Mouse (Mus musculus): ENCODE measurements around the gene Kif26b. TPM values are rescaled to one million over a fixed set of nuclear protein-coding genes. Genes with fewer than 3 reads are reported as not detected.

Kif26b gene
- under 1 TPM; 0.05 to 0.28 TPM for polyA plus RNA-seq (2017; shearing (Covaris generic))

GRCm38 (mm10) chr1:178528431-178529351, at the start of gene Kif26b:
TSS of gene Kif26b (plus strand) at chr1:178529125.

Other genes with a start within 250 kb of the Kif26b start
- gene Cox20, start 210.0 kb upstream of the Kif26b start, polyA plus RNA-seq (2017; shearing (Covaris generic)), result 100 to 1,000 TPM; 173 to 196 TPM
- 100 to 1,000 TPM; 859 to 929 TPM for gene Hnrnpu, start 191.3 kb upstream of the Kif26b start, polyA plus RNA-seq (2017; shearing (Covaris generic))
- gene Efcab2, start 123.0 kb upstream of the Kif26b start, polyA plus RNA-seq (2017; shearing (Covaris generic)), result 1 to 10 TPM; 3.0 to 5.3 TPM